Mouse (Mus musculus): Measurements from ENCODE around the gene Dnmt3b.
A peak's percentile ranks its signal among the peaks of the same experiment; 100 is the strongest.
"Not testable (repeated sequence)": the region's sequence is repeated elsewhere in the genome, so short reads cannot be mapped to it uniquely, and the experiment has no call there.

Dnmt3b gene

DNA sequence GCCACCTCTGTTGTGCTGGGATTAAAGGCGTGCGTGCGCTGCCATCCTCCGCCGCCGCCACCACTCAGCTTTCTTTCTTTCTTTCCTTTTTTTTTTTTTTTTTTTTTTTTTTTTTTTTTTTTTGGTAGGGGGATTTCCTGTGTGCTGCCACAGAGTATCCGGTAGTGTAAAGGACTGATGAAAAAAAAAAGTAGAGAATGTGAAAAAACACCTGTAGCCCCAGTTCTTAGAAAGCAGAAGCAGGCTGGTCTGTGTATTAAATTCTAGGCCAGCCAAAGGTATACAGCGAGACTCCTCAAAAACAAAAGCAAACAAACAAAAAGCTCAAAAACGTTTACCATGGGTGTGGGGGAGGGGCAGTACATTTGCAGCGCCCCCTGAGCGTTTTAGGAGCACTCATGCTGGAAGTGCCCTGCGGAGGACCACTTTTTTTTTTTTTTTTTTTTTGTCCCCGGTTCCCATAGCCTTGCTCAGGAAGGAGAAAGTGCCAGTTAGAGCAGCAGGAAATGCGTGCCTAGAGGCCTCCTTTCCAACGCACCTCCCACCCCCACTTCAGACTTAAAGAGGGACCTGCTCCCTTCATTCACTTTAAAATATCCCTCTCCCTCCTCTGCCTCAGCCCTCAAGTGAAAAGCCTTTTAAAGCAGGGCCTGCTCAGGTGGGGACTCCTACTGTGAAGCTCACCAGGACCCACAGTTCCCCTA is 10.1 kb upstream of the Dnmt3b start:
- peak; percentile 51 for DNase-seq (ENCODE audit: low read depth)

DNA sequence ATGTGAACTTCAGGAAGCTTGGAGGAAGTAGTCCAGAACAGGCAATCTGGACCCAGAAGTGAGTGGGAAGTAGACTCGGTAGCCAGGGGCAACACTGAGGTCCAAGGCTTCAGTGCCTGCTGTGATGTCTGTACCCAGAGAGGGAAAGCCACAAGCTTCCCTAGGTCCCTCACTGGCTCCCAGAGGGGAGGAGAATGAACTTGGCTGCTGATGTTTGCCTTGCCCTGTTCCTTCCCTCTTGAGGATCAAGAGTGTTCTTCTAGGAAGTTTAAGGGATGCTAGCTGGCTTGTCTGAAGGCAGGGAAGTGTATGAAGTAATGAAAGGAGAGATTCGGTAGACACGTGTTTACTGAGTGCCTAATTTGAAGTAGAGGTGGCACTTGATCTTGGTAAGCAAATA is 6.8 kb upstream of the Dnmt3b start:
- no peak for DNase-seq (ENCODE audit: low read depth)

DNA sequence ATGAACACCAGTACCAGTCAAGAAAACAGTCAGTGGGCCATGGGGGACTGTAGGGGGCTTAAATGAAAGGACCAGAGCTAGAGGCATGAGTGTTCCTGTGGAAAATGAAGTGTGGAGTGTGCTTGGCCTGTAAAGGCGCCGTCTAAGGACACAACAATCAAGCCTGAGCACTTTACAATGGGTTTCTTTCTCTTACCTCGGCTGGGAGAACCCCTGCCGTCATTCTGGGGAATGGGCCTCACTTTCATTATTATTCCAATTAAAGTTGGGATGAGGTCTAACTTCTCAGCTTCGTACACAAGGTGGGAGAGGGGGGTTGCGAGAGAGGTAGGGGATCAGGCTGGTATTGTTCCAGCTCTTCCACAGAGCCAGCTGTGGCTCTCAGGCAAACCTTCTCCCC is 6.3 kb upstream of the Dnmt3b start:
- no peak for DNase-seq (ENCODE audit: low read depth)

DNA sequence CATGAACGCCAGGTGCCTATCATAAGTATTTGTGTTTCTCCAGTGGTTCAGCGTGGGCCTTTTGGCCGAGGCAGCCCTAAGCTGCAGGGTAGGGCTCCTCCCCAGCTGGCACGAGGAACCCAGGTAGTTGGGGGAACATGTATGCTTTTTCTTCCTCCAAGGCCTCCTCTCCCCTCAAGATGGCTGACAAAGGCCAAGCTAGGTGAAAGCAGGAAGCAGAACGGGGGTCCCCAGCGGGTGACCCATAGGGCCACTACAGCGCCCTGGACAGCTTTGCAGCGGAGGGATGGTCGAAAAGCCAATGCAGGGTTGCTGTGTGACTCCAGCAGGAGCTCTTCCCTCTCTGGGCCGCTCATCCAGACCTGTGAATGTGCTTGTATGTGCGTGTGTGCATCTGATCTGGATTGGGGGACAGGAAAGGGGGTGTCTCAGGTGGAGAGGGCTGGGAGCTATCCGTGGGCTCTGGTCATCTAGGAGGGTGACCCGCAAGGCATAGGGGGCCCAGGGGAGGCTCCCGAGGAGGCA is 415 bp upstream of the Dnmt3b start:
- no peak for DNase-seq (ENCODE audit: low read depth)

DNA sequence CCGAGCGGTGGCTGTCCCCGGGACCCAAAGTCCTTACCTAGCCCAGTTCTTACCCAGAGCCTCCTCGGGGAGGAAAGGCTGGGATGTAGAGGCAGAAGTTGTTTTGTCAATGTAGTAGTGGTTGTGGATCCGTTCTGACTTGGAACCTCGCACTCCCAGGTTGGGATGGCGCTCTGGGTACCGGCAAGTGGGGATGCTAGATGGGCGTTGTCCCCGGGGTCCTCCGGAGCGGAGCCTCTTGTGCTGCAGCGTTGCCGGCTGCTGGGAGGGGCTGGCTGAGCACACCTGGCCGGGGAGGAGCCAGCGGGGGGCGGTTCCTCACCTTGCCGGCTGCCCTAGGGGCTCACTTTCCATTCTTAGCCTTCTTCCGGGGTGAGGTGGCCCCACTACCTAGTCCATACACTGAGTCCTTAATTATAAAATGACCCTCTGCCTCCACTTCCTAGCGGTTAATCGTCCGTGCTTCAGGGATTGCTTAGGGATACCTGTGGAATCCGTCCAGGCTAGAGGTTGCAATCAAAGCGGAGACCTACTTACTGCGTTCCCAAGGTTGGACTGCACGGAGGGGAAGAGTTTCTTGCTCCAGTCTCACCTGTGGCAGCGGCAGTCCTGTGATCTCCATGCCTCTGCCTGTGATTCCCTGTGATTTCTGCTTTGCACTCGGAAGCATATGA is 901 bp downstream of the Dnmt3b start:
- peak; percentile 42 for DNase-seq (ENCODE audit: low read depth)

DNA sequence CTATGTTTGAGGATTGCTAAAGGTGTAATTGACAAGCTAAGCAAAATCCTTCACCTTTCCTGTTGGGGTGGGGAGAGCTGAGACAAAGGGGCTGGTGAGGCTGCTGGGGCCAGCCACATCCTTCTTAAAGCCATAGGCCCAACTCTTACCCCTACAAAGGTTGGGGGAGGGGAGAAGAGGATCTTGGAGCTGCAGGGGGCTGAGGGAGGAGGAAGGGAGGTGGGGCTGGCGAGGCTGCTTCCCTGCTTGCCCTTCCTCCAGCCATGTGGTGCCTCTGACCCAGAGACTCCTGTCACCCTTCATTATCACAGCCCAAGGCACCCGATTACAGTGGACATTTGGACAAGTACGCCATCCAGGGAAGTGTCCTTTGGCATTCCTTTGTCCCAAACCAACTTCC is 2.4 kb downstream of the Dnmt3b start:
- no peak for DNase-seq (ENCODE audit: low read depth)

DNA sequence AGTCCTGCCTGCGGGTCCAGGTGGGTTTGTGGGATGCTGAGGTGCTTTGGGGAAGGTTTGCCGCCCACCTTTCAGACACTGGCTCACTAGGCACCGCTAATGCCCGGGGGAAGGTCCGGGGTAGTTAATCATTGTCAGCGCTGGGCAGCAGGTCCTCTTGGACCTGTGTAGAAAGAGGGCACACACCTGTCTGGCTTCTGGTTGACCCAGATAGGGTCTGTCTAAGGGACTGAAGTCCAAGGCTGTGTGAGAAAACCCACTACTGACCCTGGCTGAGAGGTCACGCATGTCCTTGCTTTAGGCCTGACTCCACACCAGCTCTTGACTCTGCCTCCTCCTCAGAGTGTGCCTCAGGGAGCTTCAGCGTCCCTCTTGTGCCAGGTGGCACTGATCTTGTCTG is 8.4 kb downstream of the Dnmt3b start:
- not testable (repeated sequence) for DNase-seq (ENCODE audit: low read depth)

DNA sequence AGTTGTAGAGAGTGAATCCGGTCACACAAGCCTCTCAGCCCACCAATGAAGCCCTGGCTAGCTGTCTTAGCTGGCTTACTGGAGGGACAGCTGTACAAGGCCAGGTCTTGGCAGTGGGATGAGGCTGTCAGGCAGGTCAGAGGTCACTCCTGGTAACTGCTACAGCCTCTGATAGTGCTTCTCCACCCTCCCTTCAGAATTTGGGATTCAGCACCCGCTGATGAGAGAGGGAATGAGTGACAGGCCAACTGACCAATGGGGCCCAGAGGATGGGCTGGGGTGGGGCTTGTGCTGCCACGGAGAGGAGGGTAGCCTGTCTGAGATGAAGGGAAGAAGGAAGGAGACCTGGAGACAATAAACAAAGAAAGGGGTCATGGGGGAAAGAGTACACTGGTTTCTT is 11.4 kb downstream of the Dnmt3b start:
- no peak for DNase-seq (ENCODE audit: low read depth)

DNA sequence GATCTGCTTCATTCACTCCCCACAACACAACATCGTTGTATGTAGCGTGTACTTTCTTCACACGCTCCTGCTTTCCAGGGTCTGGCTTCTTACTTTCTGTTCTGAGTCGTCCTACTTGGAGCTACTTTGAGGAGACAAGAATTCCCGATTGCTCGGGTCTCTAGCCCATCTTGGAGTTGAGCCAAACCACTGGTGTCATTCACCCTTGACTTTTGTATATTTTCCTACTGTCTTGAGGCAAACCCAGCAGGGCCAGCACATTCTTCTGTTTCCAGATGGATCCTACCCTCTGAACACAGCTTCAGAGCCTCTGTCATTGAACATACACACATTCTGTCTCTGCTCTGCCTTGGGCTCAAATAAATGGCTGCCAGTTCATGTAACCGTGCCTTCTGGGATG is 16.2 kb downstream of the Dnmt3b start:
- no peak for DNase-seq (ENCODE audit: low read depth)

DNA sequence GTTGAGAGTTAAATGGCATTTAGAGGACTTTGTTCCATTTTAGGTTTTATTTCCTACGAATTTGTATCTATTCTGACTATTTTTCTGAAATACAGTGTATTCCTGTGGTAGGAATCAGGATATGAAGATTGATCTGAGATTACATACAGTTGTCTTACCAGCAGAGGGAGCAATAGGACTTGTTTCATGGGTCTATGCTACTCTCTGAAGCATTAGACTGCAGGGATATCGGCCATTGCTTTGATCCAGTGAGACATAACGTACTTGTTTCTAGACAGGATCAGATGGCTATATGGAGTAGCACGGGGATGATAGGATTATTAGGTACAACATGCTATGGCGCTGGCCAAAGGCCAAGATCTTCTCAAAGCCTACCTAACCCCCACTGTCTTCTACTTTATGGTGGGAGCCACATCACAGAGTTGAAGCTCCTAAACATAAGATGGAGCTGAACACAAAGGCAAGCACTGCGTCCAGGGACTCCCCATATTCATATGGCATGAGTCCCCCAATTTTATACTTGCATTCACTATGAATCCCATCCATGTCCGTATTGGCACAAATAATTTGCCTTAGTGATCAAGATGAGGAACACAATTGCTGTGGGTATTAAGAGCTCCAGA is 19.6 kb downstream of the Dnmt3b start:
- peak; percentile 58 for DNase-seq (ENCODE audit: low read depth)

DNA sequence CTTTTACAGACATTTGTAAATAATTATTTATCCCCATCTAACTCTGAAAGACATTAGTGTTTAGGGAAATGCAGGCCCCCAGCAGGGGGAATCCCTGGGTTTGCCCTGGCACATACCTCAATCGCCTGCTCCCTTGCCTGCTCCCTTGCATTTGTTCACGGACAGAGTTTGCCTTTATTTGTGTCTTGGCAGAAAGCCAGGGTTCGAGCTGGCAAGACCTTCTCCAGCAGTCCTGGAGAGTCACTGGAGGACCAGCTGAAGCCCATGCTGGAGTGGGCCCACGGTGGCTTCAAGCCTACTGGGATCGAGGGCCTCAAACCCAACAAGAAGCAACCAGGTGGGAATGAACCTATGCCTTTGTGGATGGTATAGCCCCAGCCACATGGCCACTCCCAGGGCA is 20.9 kb downstream of the Dnmt3b start:
- DNase-seq (ENCODE audit: low read depth) = no peak

DNA sequence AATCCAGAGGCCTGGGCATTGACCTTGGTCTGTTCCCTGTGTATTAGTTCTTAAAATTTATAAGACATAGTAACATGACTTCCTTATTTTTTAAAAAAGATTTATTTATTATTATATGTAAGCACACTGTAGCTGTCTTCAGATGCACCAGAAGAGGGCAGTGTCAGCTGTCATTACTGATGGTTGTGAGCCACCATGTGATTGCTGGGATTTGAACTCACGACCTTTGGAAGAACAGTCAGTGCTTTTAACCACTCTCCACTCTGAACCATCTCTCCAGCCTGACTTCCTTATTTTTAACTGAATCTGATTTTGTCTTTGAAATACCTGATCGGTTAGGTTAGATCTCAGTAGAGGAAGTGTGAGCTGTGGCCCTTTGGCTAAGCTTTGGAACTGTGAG is 23.4 kb downstream of the Dnmt3b start:
- no peak for DNase-seq (ENCODE audit: low read depth)

DNA sequence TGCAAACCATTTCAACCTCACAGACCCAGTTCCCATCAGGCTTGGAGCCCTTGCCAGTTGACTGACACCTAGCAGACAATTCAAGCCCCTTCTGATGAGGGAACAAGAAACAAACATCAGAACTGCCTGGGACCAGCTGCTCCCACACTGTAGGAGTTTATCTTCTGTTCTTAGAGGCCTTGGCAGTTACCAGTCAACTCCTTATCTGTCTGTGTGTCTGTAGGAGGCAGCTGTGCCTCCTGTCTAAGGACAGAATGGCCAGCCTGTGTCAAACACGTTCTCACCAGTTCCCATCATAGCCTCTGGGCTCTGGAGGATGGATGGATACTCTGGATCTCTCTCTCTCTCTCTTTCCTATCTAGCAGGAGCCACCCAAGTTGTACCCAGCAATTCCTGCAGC is 26.1 kb downstream of the Dnmt3b start:
- DNase-seq (ENCODE audit: low read depth) = not testable (repeated sequence)

DNA sequence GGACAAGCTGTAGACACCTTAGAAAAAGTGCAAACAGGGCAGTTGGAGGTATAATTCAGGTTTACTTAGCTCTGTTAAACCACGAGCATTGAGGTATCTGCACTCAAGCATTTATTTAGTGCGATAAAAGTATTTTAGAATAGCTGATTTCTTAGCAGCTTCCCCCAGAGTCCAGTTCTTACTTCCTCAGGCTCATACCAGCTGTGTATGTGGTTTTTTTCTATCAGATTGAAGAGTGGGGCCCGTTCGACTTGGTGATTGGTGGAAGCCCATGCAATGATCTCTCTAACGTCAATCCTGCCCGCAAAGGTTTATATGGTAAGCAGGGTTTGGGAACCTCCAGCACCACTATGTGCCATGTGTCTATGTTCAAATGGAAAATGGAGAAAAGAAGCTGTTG is 27.7 kb downstream of the Dnmt3b start:
- no peak for DNase-seq (ENCODE audit: low read depth)

DNA sequence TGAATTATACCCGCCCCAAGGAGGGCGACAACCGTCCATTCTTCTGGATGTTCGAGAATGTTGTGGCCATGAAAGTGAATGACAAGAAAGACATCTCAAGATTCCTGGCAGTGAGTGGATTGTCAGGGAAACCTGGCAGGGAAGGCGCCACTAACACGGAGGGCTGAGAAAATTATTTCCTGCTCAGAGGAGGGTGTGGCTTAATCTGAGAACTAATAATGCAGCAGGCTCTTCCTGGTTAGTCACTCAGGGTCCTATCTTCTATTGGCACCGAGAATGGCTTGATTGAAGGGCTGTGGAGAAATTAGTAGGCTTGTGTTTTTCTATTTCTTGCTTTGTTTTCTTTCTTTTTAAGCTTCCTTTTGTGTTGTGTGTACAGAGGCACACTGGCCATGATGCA is 28.3 kb downstream of the Dnmt3b start:
- no peak for DNase-seq (ENCODE audit: low read depth)

DNA sequence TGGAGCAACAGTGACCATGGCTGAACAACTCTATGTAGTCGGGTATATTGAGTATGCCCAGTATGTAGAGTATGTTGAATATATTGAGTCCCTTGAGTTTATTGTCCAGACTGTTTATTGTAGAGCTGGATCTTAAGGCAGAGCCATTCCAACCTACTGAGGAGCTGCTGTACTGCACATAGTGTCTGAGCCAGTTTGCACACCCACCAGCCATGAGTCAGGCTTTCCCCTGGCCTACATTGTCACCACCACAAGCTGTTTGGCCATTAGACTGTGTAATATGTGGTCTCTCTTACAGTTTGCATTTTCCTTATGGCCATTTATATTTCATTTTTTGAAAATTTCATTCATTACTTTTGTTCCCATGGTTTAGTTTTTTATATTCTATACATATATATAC is 30.7 kb downstream of the Dnmt3b start:
- DNase-seq (ENCODE audit: low read depth) = no peak

DNA sequence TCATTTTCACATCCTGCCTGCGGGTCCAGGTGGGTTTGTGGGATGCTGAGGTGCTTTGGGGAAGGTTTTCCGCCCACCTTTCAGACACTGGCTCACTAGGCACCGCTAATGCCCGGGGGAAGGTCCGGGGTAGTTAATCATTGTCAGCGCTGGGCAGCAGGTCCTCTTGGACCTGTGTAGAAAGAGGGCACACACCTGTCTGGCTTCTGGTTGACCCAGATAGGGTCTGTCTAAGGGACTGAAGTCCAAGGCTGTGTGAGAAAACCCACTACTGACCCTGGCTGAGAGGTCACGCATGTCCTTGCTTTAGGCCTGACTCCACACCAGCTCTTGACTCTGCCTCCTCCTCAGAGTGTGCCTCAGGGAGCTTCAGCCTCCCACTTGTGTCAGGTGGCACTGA is 44.2 kb downstream of the Dnmt3b start:
- not testable (repeated sequence) for DNase-seq (ENCODE audit: low read depth)

DNA sequence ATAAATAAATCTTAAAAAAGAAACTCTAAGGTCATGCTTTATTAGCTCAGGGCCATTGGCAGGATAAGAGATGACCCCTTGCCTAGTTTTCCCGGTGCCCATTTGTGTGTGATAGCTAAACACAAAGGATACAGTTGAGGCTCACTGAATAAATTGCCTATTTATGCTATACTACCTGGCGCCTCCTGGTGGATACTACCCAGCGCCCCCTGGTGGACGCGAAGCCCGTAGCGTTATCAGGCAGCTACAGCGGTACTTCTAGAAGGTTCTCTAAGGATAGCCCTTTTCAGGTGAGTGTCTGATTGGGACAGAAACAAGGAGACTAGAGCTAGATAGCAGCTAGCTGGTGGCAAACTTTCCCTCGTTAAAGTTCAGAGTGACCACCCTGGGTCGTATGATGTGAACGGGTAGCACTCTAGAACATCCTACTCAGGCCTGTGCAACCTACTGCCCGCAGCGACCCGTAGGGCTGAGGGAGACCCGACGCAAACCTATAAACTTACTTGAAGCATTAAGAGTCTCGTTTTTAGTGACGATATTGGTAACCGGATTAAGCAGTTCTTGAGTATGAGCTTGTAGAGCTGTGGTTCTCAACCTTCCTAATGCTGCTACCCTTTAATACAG is 45.3 kb downstream of the Dnmt3b start:
- DNase-seq (ENCODE audit: low read depth) = peak; percentile 76

DNA sequence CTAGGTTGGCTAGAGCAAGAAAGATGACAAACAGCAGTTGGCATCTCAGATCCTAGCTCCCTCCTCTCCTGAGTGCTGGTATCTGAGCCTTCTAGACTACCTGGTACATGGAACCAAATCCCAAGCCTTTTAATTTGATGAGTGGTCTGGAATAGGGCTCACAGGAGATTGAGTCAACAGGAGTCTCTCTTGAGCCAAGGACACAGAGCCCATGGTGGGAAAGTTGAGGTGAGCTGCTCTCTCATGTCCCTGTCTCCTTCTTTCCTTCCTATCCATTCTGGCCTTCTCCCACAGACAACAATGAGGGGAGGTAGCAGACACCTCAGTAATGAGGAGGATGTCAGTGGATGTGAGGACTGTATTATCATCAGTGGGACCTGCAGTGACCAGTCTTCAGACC is 47.1 kb downstream of the Dnmt3b start, which contains the start of gene Dnmt3c:
Dnmt3c (plus strand) TSS at position 301 of the 400 bp plus-strand sequence.
- no peak for DNase-seq (ENCODE audit: low read depth)

DNA sequence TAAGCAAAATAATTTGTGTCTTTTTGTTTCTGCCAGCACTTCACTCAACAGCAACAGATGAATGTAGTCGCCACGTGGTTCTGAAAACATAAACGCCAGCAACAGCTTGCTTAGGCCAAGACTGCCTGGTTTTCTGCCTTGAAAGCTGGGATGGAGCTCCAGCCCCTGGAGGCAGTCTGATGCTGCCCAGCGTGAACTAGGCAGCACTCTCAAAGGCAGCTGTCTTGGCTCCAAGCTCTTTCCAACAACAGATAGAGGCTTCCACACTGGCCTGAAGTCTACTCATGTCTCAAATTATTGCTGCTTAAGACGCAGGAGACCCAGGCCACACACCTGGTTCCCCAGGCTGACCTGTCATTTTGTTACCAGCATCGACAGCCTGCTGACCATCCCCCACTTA is 54.1 kb downstream of the Dnmt3b start:
- no peak for DNase-seq (ENCODE audit: low read depth)

DNA sequence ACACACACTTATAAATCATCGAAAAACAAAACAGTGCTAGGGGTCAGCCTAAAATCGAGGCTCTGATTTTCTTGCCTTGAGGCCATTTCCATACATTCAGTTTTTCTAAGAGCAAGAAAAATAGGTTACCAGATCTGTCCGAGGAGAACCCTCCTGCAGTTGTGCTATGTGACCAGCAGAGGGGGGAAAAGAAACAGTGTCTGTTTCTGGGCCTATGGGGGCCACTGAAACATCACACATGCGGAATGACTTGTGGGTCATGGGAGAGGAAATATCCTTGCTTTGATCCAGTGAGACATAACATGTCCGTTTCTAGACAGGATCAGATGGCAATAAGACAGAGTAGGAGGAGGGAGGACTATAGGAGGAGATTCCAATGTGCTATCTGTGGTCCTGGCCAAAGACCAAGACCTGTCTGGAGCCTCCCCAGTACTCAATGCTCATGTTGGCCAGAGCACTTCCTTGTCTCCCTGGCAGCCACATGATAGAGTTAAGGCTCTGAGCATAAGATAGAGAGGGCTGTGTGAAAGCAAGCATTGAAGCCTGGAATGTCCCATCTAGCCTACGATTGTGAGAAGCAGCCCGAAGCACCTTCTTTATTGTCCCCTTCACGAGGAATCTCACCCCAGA is 61.6 kb downstream of the Dnmt3b start:
- DNase-seq (ENCODE audit: low read depth) = peak; percentile 58

DNA sequence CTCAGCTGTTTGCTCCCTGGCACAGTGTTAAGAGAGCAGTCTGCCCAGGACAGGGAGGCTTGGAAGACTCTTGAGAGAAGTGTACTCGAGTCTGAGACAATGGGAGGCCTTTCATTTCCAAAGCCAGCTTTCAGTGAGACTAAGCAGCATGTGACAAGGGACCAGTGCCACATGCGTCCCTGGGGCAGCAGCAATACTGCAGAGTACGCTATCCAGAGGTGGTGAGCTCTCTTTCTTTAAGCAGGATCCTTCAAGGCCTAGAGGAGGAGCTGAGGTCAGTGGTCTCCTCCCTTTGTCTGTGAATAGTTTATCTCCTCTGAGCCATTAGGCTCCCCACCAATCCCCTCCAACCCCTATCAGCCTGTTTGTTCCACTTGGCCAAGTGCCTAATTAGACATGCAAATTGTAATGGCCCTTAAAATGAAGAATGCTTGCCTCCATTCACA is 63.4 kb downstream of the Dnmt3b start:
- DNase-seq (ENCODE audit: low read depth) = no peak
